8 mouse cellular contexts compared by ENCODE assay signal in genomic region chr5:28070149-28070827, GRCm38 (mm10). TPM values are rescaled to one million over a fixed set of nuclear protein-coding genes. Genes with fewer than 3 reads are reported as not detected.
DNase-seq lines count a peak whose midpoint lies in the region; ATAC-seq lines count a peak whose summit lies in the region.

No protein-coding gene starts in this region.

- WGBS in heart, embryonic 14.5 days: 29% methylated on average over 9 of the region's 9 CpGs
- 25% methylated on average over 9 of the region's 9 CpGs for WGBS in hindbrain, embryonic 13.5 days

- peak overlapping the region; percentile 91 to 97 for H3K27ac ChIP-seq in heart, embryonic 14.5 days (replicated peaks in 1 of 2; ENCODE audit: control insufficient read depth in 1 of 2, insufficient read depth in 1 of 2, low read depth in 2 of 2, low read length in 2 of 2)
- peak overlapping the region; percentile 77 for H3K27ac ChIP-seq in brown adipose tissue, adult 24 weeks (replicated peaks; ENCODE audit: low read depth, low read length)
- H3K27ac ChIP-seq in hindbrain, embryonic 13.5 days: peak overlapping the region; percentile 99

- peak overlapping the region; percentile 68 for H3K4me2 ChIP-seq in heart, embryonic 14.5 days (ENCODE audit: low read length)
- peak overlapping the region; percentile 61 for H3K4me2 ChIP-seq in hindbrain, embryonic 13.5 days

- ATAC-seq in heart, embryonic 14.5 days (ENCODE audit: insufficient number of reproducible peaks, insufficient read depth, low FRiP score, low read depth): no peak
- ATAC-seq in hindbrain, embryonic 13.5 days (ENCODE audit: low FRiP score): peak; percentile 4
- peak; percentile 1; the same call in 1 of the 2 replicates for ATAC-seq in megakaryocyte, adult 5-6 weeks (ENCODE audit: poor library complexity, severe bottlenecking)

- H3K9me3 ChIP-seq in heart, embryonic 14.5 days (ENCODE audit: control insufficient read depth, low read length): no peaks in the 10 kb centered on the region
- no peaks in the 10 kb centered on the region for H3K9me3 ChIP-seq in hindbrain, embryonic 13.5 days

- H3K9ac ChIP-seq in heart, embryonic 14.5 days (ENCODE audit: low read length): peak overlapping the region; percentile 80
- H3K9ac ChIP-seq in hindbrain, embryonic 13.5 days: peak overlapping the region; percentile 79

- H3K27me3 ChIP-seq in heart, embryonic 14.5 days (ENCODE audit: control insufficient read depth, insufficient read depth, low read length): no peaks in the 10 kb centered on the region
- H3K27me3 ChIP-seq in hindbrain, embryonic 13.5 days: no peaks in the 10 kb centered on the region

- DNase-seq in heart, adult 11 months: no peak
- DNase-seq in A20 (ENCODE audit: low read depth, low spot score): peak; percentile 87
- DNase-seq in testis, postnatal 14 days (ENCODE audit: low spot score): peak; percentile 9
- DNase-seq in adrenal gland, adult 8-10 months: no peak

- peaks cover 25 to 38% of the 10 kb centered on the region in 2 experiments for H3K4me1 ChIP-seq in heart, embryonic 14.5 days (ENCODE audit: control insufficient read depth in 2 of 2, insufficient read depth in 2 of 2, low read length in 2 of 2)
- peaks cover 18% of the 10 kb centered on the region for H3K4me1 ChIP-seq in brown adipose tissue, adult 24 weeks (ENCODE audit: control insufficient read depth, insufficient read depth, insufficient read length, low read length)
- H3K4me1 ChIP-seq in hindbrain, embryonic 13.5 days (replicated peaks): peaks cover 45% of the 10 kb centered on the region

- H3K4me3 ChIP-seq in heart, embryonic 14.5 days (ENCODE audit: control insufficient read depth in 1 of 2, insufficient read depth in 1 of 2, low read depth in 1 of 2, low read length in 2 of 2): peak overlapping the region; percentile 60 to 63
- H3K4me3 ChIP-seq in brown adipose tissue, adult 24 weeks (ENCODE audit: insufficient read depth, low read depth, low read length): peak overlapping the region; percentile 68
- peak overlapping the region; percentile 88 for H3K4me3 ChIP-seq in hindbrain, embryonic 13.5 days

- peaks cover 24% of the 10 kb centered on the region for H3K36me3 ChIP-seq in heart, embryonic 14.5 days (ENCODE audit: control insufficient read depth, insufficient read depth, low read length)
- H3K36me3 ChIP-seq in hindbrain, embryonic 13.5 days: peaks cover 23% of the 10 kb centered on the region

RNA-seq across cellular contexts. Expression of gene Insig1, which starts 0.9 kb away (rescaled TPM):
- polyA plus RNA-seq in heart, embryonic 14.5 days (2014; fragmentation: Nextera tagmentation; extraction: Ambion mirVana): 26.6 and 34.0 TPM in 2 replicates
- 311 and 482 TPM in 2 replicates for polyA plus RNA-seq in brown adipose tissue, adult 24 weeks (2012; ENCODE audit: insufficient read depth, insufficient read length, missing spikeins)
- polyA plus RNA-seq in hindbrain, embryonic 13.5 days (2015; fragmentation: Nextera tagmentation; extraction: Ambion mirVana): 64.3 and 71.5 TPM in 2 replicates
- 25.2 and 26.9 TPM in 2 replicates for total RNA-seq in megakaryocyte, adult 5-6 weeks (2015)
- total RNA-seq in megakaryocyte, adult 5-6 weeks (2017): 30.7 and 33.2 TPM in 2 replicates
- total RNA-seq in adrenal gland, adult 8-10 months (2022): 100 to 1,000 TPM; 117 to 144 (median 135) TPM

Comparison
In these comparisons a context has a peak if more than half of its experiments do, and no peak if none do; other contexts are left out.
1. DNase-seq: peak in A20 (single experiment) and testis, postnatal 14 days (single experiment); none in heart, adult 11 months (single experiment) and adrenal gland, adult 8-10 months (single experiment).
2. Peak in every context shown above with its lines, with median percentiles within 50 percentile points of each other: H3K27ac ChIP-seq and H3K4me3 ChIP-seq.